Mouse (Mus musculus): ENCODE data around the gene Abi3bp. TPM values are rescaled to one million over a fixed set of nuclear protein-coding genes. Genes with fewer than 3 reads are reported as not detected.
A peak's percentile ranks its signal among the peaks of the same experiment; 100 is the strongest.

Abi3bp gene
- polyA plus RNA-seq (2014; fragmentation: Nextera tagmentation; extraction: Ambion mirVana): 0.39 and 0.75 TPM in 2 replicates

- Histone ChIP-seq H3K4me2 (peak within 1 kb of the TSS; percentile 41), H3K27ac (ENCODE audit: low read depth, low read length) (no peak within 1 kb of the TSS), H3K27me3 (ENCODE audit: control insufficient read depth, insufficient read depth, low read length) (no peaks in the 10 kb centered on the region), H3K4me3 (ENCODE audit: low read depth, low read length) (peak within 1 kb of the TSS; percentile 29), H3K36me3 (ENCODE audit: control insufficient read depth, insufficient read depth, low read length) (no peaks in the 10 kb centered on the region), H3K4me1 (ENCODE audit: control insufficient read depth, insufficient read depth, low read length) (no peaks in the 10 kb centered on the region), H3K9me3 (replicated peaks; ENCODE audit: control insufficient read depth, low read length) (no peaks in the 10 kb centered on the region), H3K9ac (ENCODE audit: low read depth, low read length) (no peak within 1 kb of the TSS)
- WGBS (ENCODE audit: insufficient replicate concordance): 50% methylated on average over 11 of the region's 11 CpGs
- ATAC-seq (replicated peaks; ENCODE audit: insufficient number of reproducible peaks, low FRiP score, low TSS enrichment): no peak
Measured at GRCm38 (mm10) chr16:56477677-56478574, at the start of gene Abi3bp. Abi3bp (plus strand) TSS chr16:56477878.

DNA sequence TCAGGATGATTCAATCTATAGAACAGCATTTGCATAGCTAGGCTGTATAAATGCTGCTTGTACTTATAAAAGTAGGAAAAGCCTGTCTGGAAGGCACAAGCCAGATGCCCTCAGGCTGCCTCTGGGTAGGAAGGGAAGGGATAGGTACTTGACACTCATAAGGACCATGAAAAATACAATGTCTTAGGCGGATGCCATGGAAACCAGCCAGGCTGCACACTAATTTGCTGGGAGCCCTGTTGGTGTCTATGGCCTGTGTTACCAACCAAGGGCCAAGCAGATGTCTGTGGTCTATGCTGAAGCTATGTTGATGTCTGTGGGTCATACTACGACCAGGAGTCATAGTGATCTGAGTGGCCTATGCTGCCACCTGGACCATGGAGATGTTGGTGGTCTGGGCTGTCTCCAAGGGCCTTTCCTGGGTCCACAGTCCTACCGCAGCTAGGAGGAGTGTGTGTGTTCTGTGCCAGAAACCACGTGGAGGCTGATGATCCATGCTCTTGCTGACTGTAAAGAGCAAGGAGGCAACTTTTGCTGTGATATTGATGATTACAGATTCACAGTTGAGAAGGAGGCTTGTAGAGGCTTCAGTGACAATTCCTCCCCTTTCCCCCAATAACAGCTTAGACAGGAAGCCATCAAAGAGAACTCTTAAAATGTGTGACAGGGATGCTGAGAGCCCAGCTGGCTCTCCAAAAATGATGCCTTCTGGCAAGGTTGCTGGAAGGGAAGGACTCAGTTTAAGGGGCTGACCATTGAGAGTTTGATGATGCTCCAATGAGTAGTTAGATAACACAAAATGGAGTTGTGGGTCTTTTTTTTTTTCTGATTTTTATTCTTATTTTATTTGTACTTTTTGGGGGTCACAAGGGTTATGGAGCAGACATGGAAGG is 42.1 kb upstream of the Abi3bp start:
- Histone ChIP-seq H3K4me2 (no peak overlapping the region), H3K9me3 (replicated peaks; ENCODE audit: control insufficient read depth, low read length) (no peaks in the 10 kb centered on the region), H3K36me3 (ENCODE audit: control insufficient read depth, insufficient read depth, low read length) (no peaks in the 10 kb centered on the region), H3K4me1 (ENCODE audit: control insufficient read depth, insufficient read depth, low read length) (no peaks in the 10 kb centered on the region), H3K4me3 (ENCODE audit: low read depth, low read length) (no peak overlapping the region), H3K27me3 (ENCODE audit: control insufficient read depth, insufficient read depth, low read length) (no peaks in the 10 kb centered on the region), H3K9ac (ENCODE audit: low read depth, low read length) (no peak overlapping the region), H3K27ac (ENCODE audit: low read depth, low read length) (no peak overlapping the region)
- no peak for ATAC-seq (replicated peaks; ENCODE audit: insufficient number of reproducible peaks, low FRiP score, low TSS enrichment)
- 74% methylated on average over 4 of the region's 4 CpGs for WGBS (ENCODE audit: insufficient replicate concordance)

DNA sequence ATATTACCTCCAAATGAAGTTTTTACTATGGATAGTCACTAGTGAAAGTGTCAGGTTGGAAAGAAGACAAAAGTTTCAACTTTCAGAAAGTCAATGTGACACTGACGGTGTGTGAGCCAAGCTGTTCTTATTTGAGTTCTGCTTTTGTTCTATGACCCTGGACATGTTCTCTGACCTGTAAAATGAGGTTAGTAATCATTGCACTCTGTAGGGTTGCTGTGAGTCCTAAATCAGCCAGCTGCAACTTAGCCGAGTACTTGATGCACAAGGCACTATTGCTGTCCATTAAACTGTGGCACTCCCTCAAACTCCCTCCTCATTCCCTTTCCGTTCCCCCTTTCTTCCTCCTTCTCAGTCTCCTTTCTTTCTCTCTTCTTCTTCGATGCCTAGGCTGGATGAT is 37.4 kb upstream of the Abi3bp start:
- 79% methylated on average over 4 of the region's 4 CpGs for WGBS (ENCODE audit: insufficient replicate concordance)
- Histone ChIP-seq H3K27me3 (ENCODE audit: control insufficient read depth, insufficient read depth, low read length) (no peaks in the 10 kb centered on the region), H3K4me2 (no peak overlapping the region), H3K27ac (ENCODE audit: low read depth, low read length) (no peak overlapping the region), H3K36me3 (ENCODE audit: control insufficient read depth, insufficient read depth, low read length) (no peaks in the 10 kb centered on the region), H3K4me3 (ENCODE audit: low read depth, low read length) (no peak overlapping the region), H3K9me3 (replicated peaks; ENCODE audit: control insufficient read depth, low read length) (no peaks in the 10 kb centered on the region), H3K4me1 (ENCODE audit: control insufficient read depth, insufficient read depth, low read length) (no peaks in the 10 kb centered on the region), H3K9ac (ENCODE audit: low read depth, low read length) (no peak overlapping the region)
- no peak for ATAC-seq (replicated peaks; ENCODE audit: insufficient number of reproducible peaks, low FRiP score, low TSS enrichment)

DNA sequence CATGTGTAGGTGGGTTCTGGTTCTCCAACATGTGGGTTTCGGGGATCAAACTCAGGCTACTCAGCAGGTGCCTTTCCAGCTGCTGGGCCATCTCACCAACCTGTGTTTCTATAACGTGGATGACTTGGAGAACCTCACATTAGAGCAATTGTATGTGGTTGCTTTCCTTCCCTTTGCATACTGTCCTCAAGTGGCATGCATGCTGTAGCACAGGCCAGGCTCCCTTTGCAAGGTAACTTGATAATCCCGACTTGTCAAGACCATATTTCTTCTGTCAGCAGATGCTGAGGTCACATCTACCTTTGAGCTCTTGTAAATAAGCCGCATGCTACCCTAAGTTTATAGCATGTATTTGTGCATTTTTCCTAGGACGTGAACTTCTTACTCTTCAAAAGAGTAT is 36.6 kb upstream of the Abi3bp start:
- Histone ChIP-seq H3K36me3 (ENCODE audit: control insufficient read depth, insufficient read depth, low read length) (no peaks in the 10 kb centered on the region), H3K4me2 (no peak overlapping the region), H3K27me3 (ENCODE audit: control insufficient read depth, insufficient read depth, low read length) (no peaks in the 10 kb centered on the region), H3K9ac (ENCODE audit: low read depth, low read length) (no peak overlapping the region), H3K27ac (ENCODE audit: low read depth, low read length) (no peak overlapping the region), H3K9me3 (replicated peaks; ENCODE audit: control insufficient read depth, low read length) (no peaks in the 10 kb centered on the region), H3K4me1 (ENCODE audit: control insufficient read depth, insufficient read depth, low read length) (no peaks in the 10 kb centered on the region), H3K4me3 (ENCODE audit: low read depth, low read length) (no peak overlapping the region)
- ATAC-seq (replicated peaks; ENCODE audit: insufficient number of reproducible peaks, low FRiP score, low TSS enrichment): no peak
- WGBS (ENCODE audit: insufficient replicate concordance): 69% methylated on average over 5 of the region's 5 CpGs

- Histone ChIP-seq H3K27me3 (ENCODE audit: control insufficient read depth, insufficient read depth, low read length) (no peaks in the 10 kb centered on the region), H3K36me3 (ENCODE audit: control insufficient read depth, insufficient read depth, low read length) (no peaks in the 10 kb centered on the region), H3K4me1 (ENCODE audit: control insufficient read depth, insufficient read depth, low read length) (no peaks in the 10 kb centered on the region), H3K27ac (ENCODE audit: low read depth, low read length) (no peak overlapping the region), H3K4me3 (ENCODE audit: low read depth, low read length) (no peak overlapping the region), H3K9ac (ENCODE audit: low read depth, low read length) (no peak overlapping the region), H3K4me2 (no peak overlapping the region), H3K9me3 (replicated peaks; ENCODE audit: control insufficient read depth, low read length) (no peaks in the 10 kb centered on the region)
- 63% methylated on average over 7 of the region's 7 CpGs for WGBS (ENCODE audit: insufficient replicate concordance)
- no peak for ATAC-seq (replicated peaks; ENCODE audit: insufficient number of reproducible peaks, low FRiP score, low TSS enrichment)
Measured at GRCm38 (mm10) chr16:56441658-56442344, 35.9 kb upstream of the Abi3bp start.

GRCm38 (mm10) chr16:56451482-56451881 is 26.2 kb upstream of the Abi3bp start:
- H3K4me1 ChIP-seq (ENCODE audit: control insufficient read depth, insufficient read depth, low read length): no peaks in the 10 kb centered on the region
- no peak overlapping the region for H3K27ac ChIP-seq (ENCODE audit: low read depth, low read length)
- no peak for ATAC-seq (replicated peaks; ENCODE audit: insufficient number of reproducible peaks, low FRiP score, low TSS enrichment)
- H3K9ac ChIP-seq (ENCODE audit: low read depth, low read length): no peak overlapping the region
- no peaks in the 10 kb centered on the region for H3K27me3 ChIP-seq (ENCODE audit: control insufficient read depth, insufficient read depth, low read length)
- H3K9me3 ChIP-seq (replicated peaks; ENCODE audit: control insufficient read depth, low read length): no peaks in the 10 kb centered on the region
- H3K4me2 ChIP-seq: no peak overlapping the region
- H3K36me3 ChIP-seq (ENCODE audit: control insufficient read depth, insufficient read depth, low read length): no peaks in the 10 kb centered on the region
- no peak overlapping the region for H3K4me3 ChIP-seq (ENCODE audit: low read depth, low read length)
- WGBS (ENCODE audit: insufficient replicate concordance): 73% methylated on average over 2 of the region's 2 CpGs

DNA sequence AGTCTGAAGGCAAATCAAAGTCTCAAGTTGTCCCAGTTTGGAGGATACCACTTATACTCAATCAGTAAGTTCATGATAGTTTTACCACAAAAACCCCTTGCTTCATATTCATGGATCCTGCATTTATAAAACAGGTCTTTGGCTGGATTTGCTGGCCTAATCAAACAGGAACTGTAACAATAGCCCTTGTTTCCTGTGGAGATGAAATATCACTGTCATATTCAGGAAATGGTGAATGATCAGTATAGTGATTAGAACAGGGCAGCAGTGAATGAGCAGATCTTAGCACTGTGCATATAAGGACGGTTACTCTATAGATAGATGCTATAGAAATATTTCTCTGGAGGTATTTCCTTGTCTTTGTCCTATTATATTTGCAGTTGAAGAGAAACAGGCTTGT is 25.8 kb upstream of the Abi3bp start:
- no peaks in the 10 kb centered on the region for H3K4me1 ChIP-seq (ENCODE audit: control insufficient read depth, insufficient read depth, low read length)
- H3K9ac ChIP-seq (ENCODE audit: low read depth, low read length): no peak overlapping the region
- no peaks in the 10 kb centered on the region for H3K27me3 ChIP-seq (ENCODE audit: control insufficient read depth, insufficient read depth, low read length)
- no peaks in the 10 kb centered on the region for H3K9me3 ChIP-seq (replicated peaks; ENCODE audit: control insufficient read depth, low read length)
- H3K4me2 ChIP-seq: no peak overlapping the region
- no peaks in the 10 kb centered on the region for H3K36me3 ChIP-seq (ENCODE audit: control insufficient read depth, insufficient read depth, low read length)
- H3K4me3 ChIP-seq (ENCODE audit: low read depth, low read length): no peak overlapping the region
- ATAC-seq (replicated peaks; ENCODE audit: insufficient number of reproducible peaks, low FRiP score, low TSS enrichment): no peak
- 63% methylated on average over 1 of the region's 1 CpGs for WGBS (ENCODE audit: insufficient replicate concordance)
- H3K27ac ChIP-seq (ENCODE audit: low read depth, low read length): no peak overlapping the region

GRCm38 (mm10) chr16:56458052-56458754 is 19.5 kb upstream of the Abi3bp start:
- H3K4me1 ChIP-seq (ENCODE audit: control insufficient read depth, insufficient read depth, low read length): no peaks in the 10 kb centered on the region
- no peaks in the 10 kb centered on the region for H3K27me3 ChIP-seq (ENCODE audit: control insufficient read depth, insufficient read depth, low read length)
- no peak overlapping the region for H3K27ac ChIP-seq (ENCODE audit: low read depth, low read length)
- no peaks in the 10 kb centered on the region for H3K36me3 ChIP-seq (ENCODE audit: control insufficient read depth, insufficient read depth, low read length)
- H3K9me3 ChIP-seq (replicated peaks; ENCODE audit: control insufficient read depth, low read length): no peaks in the 10 kb centered on the region
- H3K9ac ChIP-seq (ENCODE audit: low read depth, low read length): no peak overlapping the region
- H3K4me2 ChIP-seq: no peak overlapping the region
- no peak overlapping the region for H3K4me3 ChIP-seq (ENCODE audit: low read depth, low read length)
- ATAC-seq (replicated peaks; ENCODE audit: insufficient number of reproducible peaks, low FRiP score, low TSS enrichment): no peak
- 69% methylated on average over 8 of the region's 8 CpGs for WGBS (ENCODE audit: insufficient replicate concordance)
